Comparison of ENCODE assay signal across 24 mouse cellular contexts in genomic region chr6:113435664-113436205, GRCm38 (mm10). TPM values are rescaled to one million over a fixed set of nuclear protein-coding genes. Genes with fewer than 3 reads are reported as not detected.
DNase-seq lines count a peak whose midpoint lies in the region; ATAC-seq and TF ChIP-seq lines count a peak whose summit lies in the region.
"Had no signal": no experiment of that assay in that cellular context is flagged by ENCODE, and none has a peak within 500 bp of the region (broad histone marks: within the 10 kb centered on the region; RNA-seq: fewer than 3 reads in every experiment).

Gene Cidec (minus strand): TSS chr6:113435760.

- no peak for TF ChIP-seq POLR2A in lung, adult 2 months (IDR thresholded peaks at IDR 0.05; ENCODE audit: borderline replicate concordance, extremely low read depth, low read depth, low read length)

- H3K9me3 ChIP-seq in forebrain, embryonic 10.5 days: no peaks in the 10 kb centered on the region
- no peaks in the 10 kb centered on the region for H3K9me3 ChIP-seq in forebrain, embryonic 14.5 days (replicated peaks; ENCODE audit: control insufficient read depth, low read length)
- H3K9me3 ChIP-seq: G1E; lung, embryonic 15.5 days; megakaryocyte, embryonic 14.5 days had no signal

- H3K27me3 ChIP-seq in forebrain, embryonic 10.5 days (ENCODE audit: poor library complexity, severe bottlenecking): no peaks in the 10 kb centered on the region
- no peaks in the 10 kb centered on the region for H3K27me3 ChIP-seq in forebrain, embryonic 14.5 days (replicated peaks; ENCODE audit: control insufficient read depth, insufficient read depth, low read length)
- H3K27me3 ChIP-seq: lung, embryonic 15.5 days had no signal

- H3K36me3 ChIP-seq in forebrain, embryonic 10.5 days (replicated peaks): no peaks in the 10 kb centered on the region
- H3K36me3 ChIP-seq in forebrain, embryonic 14.5 days (ENCODE audit: control insufficient read depth, insufficient read depth, low read length): no peaks in the 10 kb centered on the region
- H3K36me3 ChIP-seq: G1E; lung, embryonic 15.5 days had no signal

- TF ChIP-seq CTCF in lung, adult 2 months (IDR thresholded peaks at IDR 0.05; ENCODE audit: insufficient read depth, low read length): no peak

- DNase-seq in forebrain, embryonic 10.5 days (ENCODE audit: extremely low spot score, low spot score): no peak
- no peak for DNase-seq in forebrain, embryonic 14.5 days (ENCODE audit: low spot score)
- no peak for DNase-seq in lung, adult 2 months
- no peak for DNase-seq in lung, postnatal 10 days
- DNase-seq in adrenal gland, postnatal 25 days: no peak
- no peak for DNase-seq in large intestine, adult 2 months (ENCODE audit: low read depth, low spot score)
- DNase-seq in layer of hippocampus, postnatal 10 days (ENCODE audit: low spot score in 2 of 2): no peak
- DNase-seq in heart, adult 18-20 months: no peak
- DNase-seq: forebrain, postnatal 0 days; gastrocnemius, postnatal 14 days; heart, postnatal 4 days; kidney, adult 9 months; kidney, postnatal 4 days; thymus, adult 18-20 months had no signal

- H3K4me1 ChIP-seq in forebrain, embryonic 10.5 days: no peaks in the 10 kb centered on the region
- no peaks in the 10 kb centered on the region for H3K4me1 ChIP-seq in forebrain, embryonic 14.5 days (ENCODE audit: control insufficient read depth, insufficient read depth, low read length)
- no peaks in the 10 kb centered on the region for H3K4me1 ChIP-seq in lung, adult 2 months (ENCODE audit: control insufficient read depth, insufficient read depth, low read length)
- H3K4me1 ChIP-seq: lung, embryonic 15.5 days had no signal

- H3K9ac ChIP-seq in forebrain, embryonic 14.5 days (ENCODE audit: low read length): no peak within 1 kb of the TSS
- H3K9ac ChIP-seq: forebrain, postnatal 0 days; lung, embryonic 15.5 days had no signal

- H3K4me3 ChIP-seq in forebrain, embryonic 10.5 days: no peak within 1 kb of the TSS
- no peak within 1 kb of the TSS for H3K4me3 ChIP-seq in forebrain, embryonic 14.5 days (ENCODE audit: low read depth, low read length)
- H3K4me3 ChIP-seq in lung, adult 2 months (replicated peaks; ENCODE audit: extremely low read depth, low read depth, low read length): no peak within 1 kb of the TSS
- H3K4me3 ChIP-seq: lung, embryonic 15.5 days; megakaryocyte, embryonic 14.5 days had no signal

- H3K4me2 ChIP-seq in forebrain, embryonic 14.5 days (ENCODE audit: low read length): no peak within 1 kb of the TSS
- H3K4me2 ChIP-seq: lung, embryonic 15.5 days had no signal

- ATAC-seq in forebrain, embryonic 14.5 days: no peak
- ATAC-seq: CD4-positive, CD25-positive, alpha-beta regulatory T cell, adult 4 months; forebrain, postnatal 0 days; hindbrain, embryonic 16.5 days had no signal

- 0 out of 2 replicates have a peak within 1 kb of the TSS, but pooled peaks have one; percentile 4 for H3K27ac ChIP-seq in forebrain, embryonic 10.5 days
- no peak within 1 kb of the TSS for H3K27ac ChIP-seq in forebrain, embryonic 14.5 days (ENCODE audit: low read depth, low read length)
- H3K27ac ChIP-seq: lung, embryonic 15.5 days had no signal

- 82% methylated on average over 9 of the region's 9 CpGs for WGBS in forebrain, embryonic 10.5 days
- WGBS in forebrain, embryonic 14.5 days: 74% methylated on average over 9 of the region's 9 CpGs
- 71% methylated on average over 9 of the region's 9 CpGs for WGBS in lung, adult 2 months
- WGBS in large intestine, adult 2 months: 81% methylated on average over 9 of the region's 9 CpGs

RNA-seq across cellular contexts. Expression of gene Cidec, which starts in this region (rescaled TPM):
- polyA plus RNA-seq in forebrain, embryonic 10.5 days (2016; fragmentation: Nextera tagmentation; extraction: Ambion mirVana): not detected in 2 replicates
- not detected in 2 replicates for polyA plus RNA-seq in forebrain, embryonic 14.5 days (2014; fragmentation: Nextera tagmentation; extraction: Ambion mirVana)
- 56.9 and 133 TPM in 2 replicates for polyA plus RNA-seq in lung, adult 2 months (2012; rRNA removed)
- 153 and 182 TPM in 2 replicates for total RNA-seq in adrenal gland, postnatal 25 days (2021)
- polyA plus RNA-seq in large intestine, adult 2 months (2012; rRNA removed): 49.1 and 148 TPM in 2 replicates
- total RNA-seq in layer of hippocampus, postnatal 10 days (2021): not detected
- 10 to 100 TPM in 1 of 2 experiments, 1 to 10 TPM in 1; 6.7 to 53.2 TPM for total RNA-seq in heart, adult 18-20 months (2021)
- total RNA-seq: forebrain, postnatal 0 days; layer of hippocampus, postnatal 25 days; left cerebral cortex, postnatal 14 days; midbrain, postnatal 0 days had no signal
- polyA plus RNA-seq: CD4-positive, CD25-positive, alpha-beta regulatory T cell, adult 4 months; embryonic facial prominence, embryonic 11.5 days; forebrain, postnatal 0 days; G1E; heart, embryonic 14.5 days; hindbrain, embryonic 16.5 days; lung, embryonic 15.5 days had no signal

Comparison
In these comparisons a context has a peak if more than half of its experiments do, and no peak if none do; other contexts are left out.
1. RNA of gene Cidec (total RNA-seq): 153 to 182 TPM in adrenal gland, postnatal 25 days and 6.7 to 53.2 TPM in heart, adult 18-20 months; not detected in layer of hippocampus, postnatal 10 days; every median in the first group is over 4 times any median in the second.
2. RNA of gene Cidec (polyA plus RNA-seq): 56.9 to 133 TPM in lung, adult 2 months and 49.1 to 148 TPM in large intestine, adult 2 months; not detected in forebrain, embryonic 10.5 days and not detected in forebrain, embryonic 14.5 days; every median in the first group is over 10 times any median in the second.